Mouse (Mus musculus): ENCODE measurements around the gene Zrsr2.

- TF ChIP-seq CTCF (IDR thresholded peaks at IDR 0.05; ENCODE audit: extremely low read depth, insufficient read depth, insufficient read length, insufficient replicate concordance): no peak
- no peak for TF ChIP-seq POLR2A (IDR thresholded peaks at IDR 0.05; ENCODE audit: low read depth, low read length)
These were observed 51.6 kb downstream of the Zrsr2 start for GRCm38 (mm10) chrX:163906861-163907260.
